Mouse (Mus musculus) kidney, embryonic 14.5 days (tissue): ENCODE measurements around the gene Ptgr1. TPM values are rescaled to one million over a fixed set of nuclear protein-coding genes. Genes with fewer than 3 reads are reported as not detected.
A peak's percentile ranks its signal among the peaks of the same experiment; 100 is the strongest.

ENCODE experiments used
- ATAC-seq: fragments of 200-750 bp; cut with Nextera tagmentation; 2 replicates; pipeline ENCODE4 v1.8.0; 2017; ENCODE audit warnings: moderate number of reproducible peaks, mild to moderate bottlenecking, moderate TSS enrichment, moderate library complexity; ENCODE audit not compliant: low FRiP score, low TSS enrichment
- H3K27ac ChIP-seq: fragments of 300-500 bp; sonication (generic); 2 replicates; pipeline ENCODE4 v1.5.1; 2014; ENCODE audit warnings: low read depth, mild to moderate bottlenecking, low read length, moderate library complexity, mixed read lengths
- H3K27me3 ChIP-seq: fragments of 300-500 bp; sonication (generic); 2 replicates; pipeline ENCODE4 v1.6.1; 2014; ENCODE audit warnings: mild to moderate bottlenecking, low read length; ENCODE audit not compliant: control insufficient read depth, insufficient read depth
- H3K36me3 ChIP-seq: fragments of 300-500 bp; sonication (generic); 2 replicates; pipeline ENCODE4 v1.6.1; 2014; ENCODE audit warnings: low read length, mixed read lengths; ENCODE audit not compliant: control insufficient read depth, insufficient read depth
- H3K4me1 ChIP-seq: fragments of 300-500 bp; sonication (generic); 2 replicates; pipeline ENCODE4 v1.6.1; 2014; ENCODE audit warnings: low read length, mixed read lengths; ENCODE audit not compliant: control insufficient read depth, insufficient read depth
- H3K4me2 ChIP-seq: fragments of 300-500 bp; sonication (generic); replicated peaks from 2 replicates; pipeline ENCODE4 v1.6.1; 2014; ENCODE audit warnings: low read depth, mild to moderate bottlenecking, low read length
- H3K4me3 ChIP-seq: fragments of 300-500 bp; sonication (generic); 2 replicates; pipeline ENCODE4 v1.5.1; 2014; ENCODE audit warnings: mild to moderate bottlenecking, low read length
- H3K9ac ChIP-seq: fragments of 300-500 bp; sonication (generic); 2 replicates; pipeline ENCODE4 v1.6.1; 2014; ENCODE audit warnings: low read depth, mild to moderate bottlenecking, low read length, moderate library complexity
- H3K9me3 ChIP-seq: fragments of 300-500 bp; sonication (generic); 2 replicates; pipeline ENCODE4 v1.6.1; 2016; ENCODE audit warnings: low read length; ENCODE audit not compliant: control insufficient read depth
- WGBS: fragments of 180-500 bp; shearing (Covaris S2); extraction: QIAGEN DNeasy Blood & Tissue Kit; methylation state at CpG from one replicate; pipeline ENCODE4 v1.1.7; 2014; 5-methylcytosine and 5-hydroxymethylcytosine counted together
- polyA plus RNA-seq: library from polyadenylated mRNA; unstranded; fragments of >200 nt; fragmentation: Nextera tagmentation; extraction: Ambion mirVana; gene quantifications from 2 replicates; pipeline ENCODE4 v1.2.1, GENCODE M21; 2014

The Ptgr1 gene
- polyA plus RNA-seq, 1 experiment from 2014 or later, result 25.3 TPM

DNA sequence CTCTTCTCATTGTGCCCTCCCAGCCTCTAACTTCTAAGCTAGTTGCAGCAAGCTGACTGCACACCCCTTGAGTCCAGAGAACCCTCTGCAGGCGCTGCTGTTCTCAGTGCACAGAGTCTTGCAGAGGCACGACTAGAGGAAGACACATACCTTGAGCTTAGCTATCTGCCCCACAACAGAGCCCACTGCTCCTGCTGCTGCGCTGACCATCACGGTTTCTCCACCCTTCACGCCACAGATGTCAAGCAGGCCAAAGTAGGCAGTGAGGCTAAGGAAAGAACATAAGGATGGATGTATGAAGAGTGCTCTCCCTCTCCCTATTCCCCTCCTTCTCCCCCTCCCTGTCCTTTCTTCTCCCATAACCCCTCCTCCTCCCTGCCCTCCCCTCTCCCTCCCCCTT lies 11.2 kb downstream of the Ptgr1 start:
- Histone ChIP-seq H3K4me2 (no peak overlapping the region), H3K4me3 (no peak overlapping the region), H3K27ac (no peak overlapping the region), H3K4me1 (no peaks in the 10 kb centered on the region), H3K27me3 (no peaks in the 10 kb centered on the region), H3K9ac (no peak overlapping the region), H3K36me3 (no peaks in the 10 kb centered on the region), H3K9me3 (no peaks in the 10 kb centered on the region)
- WGBS, result 83% methylated on average over 5 of the region's 5 CpGs
- no peak for ATAC-seq

DNA sequence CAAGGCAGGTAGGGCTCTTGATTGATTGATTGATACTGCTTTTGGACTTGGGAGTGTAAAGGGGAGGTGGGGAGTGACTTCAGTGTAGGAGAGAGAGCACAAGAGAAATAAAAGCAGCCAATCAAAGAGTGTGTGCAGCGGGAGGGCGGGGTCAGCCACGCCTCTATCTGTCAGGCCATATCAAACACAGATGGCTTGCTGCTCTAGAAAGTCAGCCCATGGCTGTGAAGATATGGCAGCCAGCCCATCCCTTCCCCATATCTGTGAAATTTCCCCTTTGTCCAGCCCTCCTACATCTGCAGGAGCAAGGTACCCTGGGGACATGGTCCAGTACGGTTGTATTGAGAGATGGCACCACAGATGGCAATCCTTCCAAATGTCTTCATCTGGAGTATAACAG lies 16.2 kb downstream of the Ptgr1 start:
- H3K4me2 ChIP-seq, result no peak overlapping the region
- ATAC-seq, result no peak
- no peak overlapping the region for H3K4me3 ChIP-seq
- H3K36me3 ChIP-seq, result no peaks in the 10 kb centered on the region
- no peak overlapping the region for H3K27ac ChIP-seq
- H3K9me3 ChIP-seq, result no peaks in the 10 kb centered on the region
- H3K27me3 ChIP-seq, result no peaks in the 10 kb centered on the region
- no peaks in the 10 kb centered on the region for H3K4me1 ChIP-seq
- WGBS, result 86% methylated on average over 4 of the region's 4 CpGs
- H3K9ac ChIP-seq, result no peak overlapping the region

DNA sequence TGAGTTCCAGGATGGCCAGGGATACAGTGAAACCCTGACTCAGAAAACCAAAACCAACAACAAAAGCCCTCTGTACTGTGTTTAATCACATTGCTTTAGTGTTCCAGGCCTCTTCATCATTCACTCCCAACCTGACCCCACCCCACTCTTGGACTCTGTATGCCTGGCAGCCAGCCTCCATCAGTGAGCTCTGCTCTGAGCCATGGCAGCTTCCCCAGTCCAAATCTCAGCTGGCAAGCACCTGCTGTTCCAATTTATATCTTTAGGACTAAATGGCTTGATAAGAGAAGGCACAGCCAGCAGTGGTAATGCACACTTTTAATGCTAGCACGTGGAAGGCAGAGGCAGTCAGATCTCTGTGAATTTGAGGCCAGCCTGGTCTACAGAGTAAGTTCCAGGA lies 21.8 kb downstream of the Ptgr1 start:
- ATAC-seq, result no peak
- WGBS, result 96% methylated on average over 1 of the region's 1 CpGs
- Histone ChIP-seq H3K9me3 (no peaks in the 10 kb centered on the region), H3K4me1 (no peaks in the 10 kb centered on the region), H3K4me3 (no peak overlapping the region), H3K27me3 (no peaks in the 10 kb centered on the region), H3K27ac (no peak overlapping the region), H3K36me3 (no peaks in the 10 kb centered on the region), H3K4me2 (no peak overlapping the region), H3K9ac (no peak overlapping the region)

DNA sequence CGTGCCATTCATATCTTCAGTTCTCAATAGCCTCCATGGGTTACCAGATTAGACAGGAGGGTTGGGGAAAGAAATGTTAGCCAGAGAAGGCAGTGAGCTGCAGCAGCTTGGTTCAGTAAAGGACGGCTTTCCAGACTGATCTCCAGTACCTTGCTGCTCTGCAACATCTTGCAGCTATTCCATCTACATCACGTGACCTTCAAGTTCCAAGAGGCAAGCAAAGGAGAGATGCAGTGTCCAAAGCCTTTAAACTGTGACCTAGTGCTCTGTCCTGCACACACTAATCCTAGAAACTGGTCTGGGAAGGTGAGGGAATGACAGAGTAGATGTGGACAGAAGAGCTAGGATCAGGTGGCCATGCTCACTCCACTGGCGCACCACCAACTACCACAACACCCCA lies 23.6 kb downstream of the Ptgr1 start:
- 98% methylated on average over 4 of the region's 4 CpGs for WGBS
- ATAC-seq, result no peak

DNA sequence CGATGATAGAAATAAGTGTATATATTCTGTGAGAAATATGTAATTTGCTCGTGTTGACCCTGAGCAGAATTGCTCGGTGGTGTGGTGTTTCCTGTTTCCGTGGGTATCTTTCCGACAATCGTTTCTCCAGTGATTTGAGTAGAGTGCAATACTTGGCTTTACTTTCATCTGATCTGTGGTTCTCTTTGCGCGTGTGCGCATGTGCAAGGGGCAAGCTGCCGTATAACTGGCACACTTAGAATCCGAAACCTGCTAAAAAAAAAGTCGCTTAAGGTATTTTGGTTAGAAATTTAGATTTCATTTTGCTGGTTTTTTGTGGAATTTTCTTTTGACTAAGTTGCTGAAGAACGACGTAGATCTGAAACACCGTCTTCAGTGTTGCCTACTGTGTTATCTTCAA lies 25.2 kb downstream of the Ptgr1 start:
- no peaks in the 10 kb centered on the region for H3K27me3 ChIP-seq
- H3K36me3 ChIP-seq, result no peaks in the 10 kb centered on the region
- WGBS, result 93% methylated on average over 15 of the region's 15 CpGs
- no peaks in the 10 kb centered on the region for H3K4me1 ChIP-seq
- no peaks in the 10 kb centered on the region for H3K9me3 ChIP-seq
- H3K4me2 ChIP-seq, result no peak overlapping the region
- no peak overlapping the region for H3K9ac ChIP-seq
- ATAC-seq, result no peak
- H3K27ac ChIP-seq, result no peak overlapping the region
- H3K4me3 ChIP-seq, result no peak overlapping the region

More for the DNA sequence above, 23.6 kb downstream of the Ptgr1 start:
- Histone ChIP-seq H3K4me1 (no peaks in the 10 kb centered on the region), H3K4me3 (no peak overlapping the region), H3K27me3 (no peaks in the 10 kb centered on the region), H3K4me2 (no peak overlapping the region), H3K9ac (no peak overlapping the region), H3K9me3 (no peaks in the 10 kb centered on the region), H3K36me3 (no peaks in the 10 kb centered on the region), H3K27ac (no peak overlapping the region)

DNA sequence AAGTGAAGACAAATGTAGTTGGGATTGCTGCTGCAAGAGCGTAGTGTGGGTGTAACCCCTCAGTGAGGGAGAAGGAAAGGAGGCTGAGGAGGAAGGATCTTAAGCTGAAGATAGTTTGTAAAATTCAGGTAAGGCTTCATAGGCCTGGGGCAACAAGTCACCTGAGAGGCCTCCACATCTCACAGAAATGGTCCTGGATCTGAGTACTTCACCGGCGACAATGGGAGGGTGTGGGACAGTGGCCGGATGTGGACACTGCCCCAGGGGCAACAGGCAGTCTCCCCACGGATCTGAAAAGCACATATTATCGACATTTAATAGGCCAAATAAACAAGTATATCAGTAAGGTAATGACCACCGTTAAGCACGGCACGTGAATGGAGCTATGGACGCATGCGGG lies 34.3 kb downstream of the Ptgr1 start:
- Histone ChIP-seq H3K9ac (no peak overlapping the region), H3K9me3 (no peaks in the 10 kb centered on the region), H3K4me1 (no peaks in the 10 kb centered on the region), H3K4me2 (no peak overlapping the region), H3K27me3 (no peaks in the 10 kb centered on the region), H3K27ac (no peak overlapping the region), H3K4me3 (no peak overlapping the region), H3K36me3 (no peaks in the 10 kb centered on the region)
- WGBS, result 93% methylated on average over 11 of the region's 11 CpGs
- no peak for ATAC-seq

DNA sequence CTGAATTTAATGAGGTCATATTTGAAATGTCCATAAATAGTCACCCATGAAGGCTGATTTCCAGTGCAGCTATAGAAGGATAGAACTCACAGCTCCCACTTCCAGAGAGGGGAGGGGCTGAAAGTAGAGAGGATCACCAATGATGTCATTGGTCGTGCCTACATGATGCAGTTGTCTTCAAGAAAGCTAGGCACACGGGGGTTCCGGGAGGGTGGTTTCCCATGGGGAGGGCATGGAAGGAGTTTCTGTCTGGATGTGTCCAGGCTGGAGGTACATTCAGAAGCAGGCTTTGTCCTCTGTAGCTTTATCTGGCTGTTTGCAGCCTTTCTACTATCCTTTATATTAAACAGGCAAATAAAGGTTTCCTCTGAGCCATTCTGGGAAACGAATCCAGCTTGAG lies 38.5 kb downstream of the Ptgr1 start:
- Histone ChIP-seq H3K4me2 (no peak overlapping the region), H3K27me3 (0 out of 2 replicates have a peak, but pooled peaks cover 2% of the 10 kb centered on the region), H3K9me3 (no peaks in the 10 kb centered on the region), H3K4me1 (peaks cover 5% of the 10 kb centered on the region; the same call in 1 of the 2 replicates), H3K27ac (no peak overlapping the region), H3K9ac (no peak overlapping the region), H3K4me3 (no peak overlapping the region), H3K36me3 (no peaks in the 10 kb centered on the region)
- WGBS, result 92% methylated on average over 4 of the region's 4 CpGs
- ATAC-seq, result no peak

DNA sequence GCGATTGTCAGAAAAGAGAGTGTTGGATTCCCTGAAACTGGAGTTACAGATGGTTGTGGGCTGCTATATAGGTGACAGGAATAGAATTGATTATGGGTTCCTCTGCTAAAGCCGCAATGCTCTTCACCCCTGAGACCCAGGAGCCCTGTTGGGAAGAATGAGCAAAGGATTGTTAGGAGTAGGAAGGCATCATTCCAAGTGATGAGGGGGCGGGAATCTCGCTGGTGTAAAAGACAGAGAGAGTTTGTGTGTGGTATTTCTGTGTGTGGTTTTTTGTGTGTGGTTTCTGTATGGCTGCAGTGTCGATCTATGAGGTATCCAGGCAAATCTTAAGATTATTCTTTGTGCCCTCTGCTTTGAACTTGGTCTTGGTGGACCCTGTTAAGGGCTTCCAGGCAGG lies 42.2 kb downstream of the Ptgr1 start:
- ATAC-seq, result no peak
- no peaks in the 10 kb centered on the region for H3K36me3 ChIP-seq
- H3K4me3 ChIP-seq, result no peak overlapping the region
- H3K9ac ChIP-seq, result no peak overlapping the region
- 47% methylated on average over 5 of the region's 5 CpGs for WGBS
- no peak overlapping the region for H3K27ac ChIP-seq
- no peaks in the 10 kb centered on the region for H3K9me3 ChIP-seq
- H3K4me1 ChIP-seq, result peaks cover 5% of the 10 kb centered on the region; the same call in 1 of the 2 replicates
- H3K27me3 ChIP-seq, result 0 out of 2 replicates have a peak, but pooled peaks cover 2% of the 10 kb centered on the region
- H3K4me2 ChIP-seq, result no peak overlapping the region

DNA sequence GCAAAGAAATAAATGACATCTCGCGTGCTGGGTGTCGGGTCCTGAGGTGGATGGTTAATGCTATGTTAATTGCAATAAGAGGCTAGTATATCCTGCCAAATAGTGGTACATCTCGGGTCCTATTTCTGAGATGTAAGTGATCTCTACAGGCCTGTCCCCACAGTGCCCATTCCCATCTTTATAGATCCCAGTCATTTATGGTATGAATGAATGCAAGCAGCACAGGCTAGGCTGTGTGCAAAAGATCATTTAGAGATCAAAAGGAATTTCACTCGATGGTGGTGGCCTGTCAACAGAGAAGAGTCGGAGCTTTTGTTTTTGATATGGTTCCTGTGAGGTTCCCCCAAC lies 42.7 kb downstream of the Ptgr1 start:
- Histone ChIP-seq H3K4me3 (peak overlapping the region; percentile 64), H3K4me2 (peak overlapping the region; percentile 77), H3K9ac (peak overlapping the region; percentile 65; the same call in 1 of the 2 replicates), H3K27ac (no peak overlapping the region), H3K27me3 (0 out of 2 replicates have a peak, but pooled peaks cover 2% of the 10 kb centered on the region), H3K4me1 (peaks cover 5% of the 10 kb centered on the region; the same call in 1 of the 2 replicates), H3K36me3 (no peaks in the 10 kb centered on the region), H3K9me3 (no peaks in the 10 kb centered on the region)
- WGBS, result 17% methylated on average over 6 of the region's 6 CpGs
- ATAC-seq, result peak; percentile 22; the same call in 1 of the 2 replicates
